Mouse (Mus musculus) lung, adult 2 months (tissue): ENCODE data around the gene Plcl1.

Source experiments
- CTCF ChIP-seq: fragments of 200-500 bp; IDR thresholded peaks from 2 replicates; pipeline ENCODE4 v1.5.1; 2011; ENCODE audit warnings: mild to moderate bottlenecking, low read length, control low read depth; ENCODE audit not compliant: insufficient read depth
- POLR2A ChIP-seq: fragments of 200-500 bp; IDR thresholded peaks from 2 replicates; pipeline ENCODE4 v1.6.1; 2011; ENCODE audit warnings: low read depth, mild to moderate bottlenecking, control low read depth, low read length, borderline replicate concordance; ENCODE audit errors: extremely low read depth

DNA sequence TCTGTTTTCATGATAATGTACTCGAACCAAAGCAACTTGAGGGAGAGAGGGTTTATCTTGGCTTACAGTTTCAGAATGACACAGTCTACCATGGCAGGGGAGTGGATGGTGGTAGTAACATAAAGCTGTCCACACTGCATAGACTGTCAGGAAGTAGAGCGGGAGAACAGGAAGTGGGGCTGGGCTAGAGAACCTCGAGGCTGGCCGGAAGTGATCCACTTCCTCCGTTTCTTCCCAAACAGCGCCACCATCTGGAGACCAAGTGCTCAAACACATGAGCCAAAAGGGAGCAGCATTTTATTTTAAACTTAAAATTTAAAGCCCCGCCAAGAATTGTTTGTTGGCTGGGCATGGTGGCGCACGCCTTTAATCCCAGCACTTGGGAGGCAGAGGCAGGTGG, 68.0 kb downstream of the Plcl1 start:
- TF ChIP-seq CTCF (no peak), POLR2A (no peak)
